Mouse (Mus musculus) adrenal gland, postnatal 14 days (tissue): ENCODE data around the gene Pid1. TPM values are rescaled to one million over a fixed set of nuclear protein-coding genes. Genes with fewer than 3 reads are reported as not detected.
A peak's percentile ranks its signal among the peaks of the same experiment; 100 is the strongest.

Experiments
- DNase-seq: peaks from one replicate; pipeline ENCODE4 v3.0.0; 2021; ENCODE audit warnings: mixed read lengths
- total RNA-seq: library from RNA; stranded (reverse); gene quantifications from 2 replicates; pipeline ENCODE4 v1.2.3, GENCODE M21; 2021

The Pid1 gene
- total RNA-seq, 1 experiment from 2014 or later, result 32.1 TPM

DNA sequence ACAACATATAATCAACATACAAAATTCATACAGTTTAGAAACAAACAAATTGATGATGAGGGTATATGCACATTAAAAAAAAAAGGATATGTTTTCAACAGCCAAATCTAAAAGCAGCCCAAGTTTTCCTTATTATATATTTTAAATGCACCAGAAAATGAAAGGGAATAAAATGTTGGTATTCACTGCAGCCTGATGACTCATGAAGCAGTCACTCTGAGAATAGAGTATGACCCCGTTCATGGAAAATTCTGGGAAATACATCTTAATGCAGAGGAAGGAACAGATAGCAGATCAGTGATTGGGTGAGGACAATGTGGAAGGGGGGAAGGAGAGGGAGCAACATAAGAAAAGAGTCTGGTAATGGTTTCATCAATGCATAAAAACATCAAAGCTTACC lies 186.3 kb downstream of the Pid1 start:
- DNase-seq, result no peak

DNA sequence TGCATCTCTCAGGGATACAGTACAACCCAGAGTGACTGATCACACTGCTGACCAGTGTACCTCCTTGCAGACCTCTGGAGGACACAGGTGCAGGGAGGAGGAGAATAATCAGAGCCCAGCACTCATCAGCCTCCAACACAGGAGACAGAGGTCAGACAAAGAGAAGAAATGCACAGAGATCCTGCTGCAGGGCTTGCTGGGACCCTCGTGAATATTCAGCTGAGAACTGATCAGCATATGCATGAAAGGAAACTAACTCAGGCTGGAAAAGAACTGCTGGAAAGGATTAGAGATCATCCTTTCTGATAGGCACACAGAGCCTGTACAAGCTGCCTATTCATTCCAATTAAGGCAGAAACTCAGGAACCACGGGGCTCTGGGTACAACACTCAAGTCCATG lies 186.9 kb downstream of the Pid1 start:
- no peak for DNase-seq

DNA sequence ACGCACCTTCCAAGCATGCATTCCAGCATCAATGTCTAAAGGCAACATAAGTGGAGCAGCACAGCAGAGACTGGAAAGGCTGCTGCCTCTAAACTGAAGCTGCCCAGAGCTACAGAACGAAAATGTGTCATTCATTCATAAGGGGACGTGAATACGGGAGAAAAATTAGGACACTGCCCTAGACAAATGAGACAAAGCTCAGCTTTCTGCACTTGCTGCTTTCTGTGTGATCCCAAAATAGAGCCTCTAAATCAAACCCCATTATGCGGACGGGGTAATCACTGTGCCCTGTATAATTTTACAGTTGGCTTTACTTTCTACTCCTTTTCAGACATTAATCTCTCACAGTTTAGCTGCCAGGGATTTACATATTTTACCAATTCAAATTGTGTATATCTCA lies 191.0 kb downstream of the Pid1 start:
- DNase-seq, result no peak

DNA sequence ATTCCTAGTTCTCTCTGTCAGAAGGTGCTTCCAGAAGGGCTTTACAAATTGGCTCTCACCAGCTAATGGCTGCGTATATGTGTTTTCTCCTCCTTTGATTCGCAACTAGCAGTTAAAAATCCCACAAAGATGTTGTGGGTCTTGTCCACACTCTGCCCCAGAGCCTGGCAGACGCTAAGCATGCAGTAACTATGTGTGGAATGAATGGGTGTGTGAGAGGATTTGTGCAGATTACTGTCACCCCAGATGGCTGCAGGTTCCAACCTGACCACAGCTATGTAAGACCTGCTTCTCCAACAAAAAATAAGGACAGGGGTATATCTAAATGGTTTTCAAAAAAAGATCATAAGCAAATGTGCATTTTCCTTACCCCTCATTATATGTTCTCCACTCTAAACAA lies 206.2 kb downstream of the Pid1 start:
- DNase-seq, result no peak

DNA sequence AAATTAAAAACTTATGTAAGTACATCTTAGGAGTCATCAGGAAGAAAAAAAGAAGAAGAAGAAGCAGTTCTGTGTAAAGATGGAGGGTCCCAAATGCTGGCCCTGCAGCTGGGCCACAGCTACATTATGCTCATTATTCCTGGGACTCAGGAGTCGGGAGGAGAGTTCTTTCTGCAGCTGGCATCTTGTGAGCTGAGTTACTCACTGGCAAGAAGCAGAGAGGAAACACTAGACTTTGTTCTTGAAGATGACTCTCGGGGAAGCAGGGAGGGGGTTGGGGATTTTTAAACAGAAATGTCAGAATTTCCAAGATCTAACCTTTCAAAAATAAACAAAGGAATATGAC lies 208.4 kb downstream of the Pid1 start:
- no peak for DNase-seq

DNA sequence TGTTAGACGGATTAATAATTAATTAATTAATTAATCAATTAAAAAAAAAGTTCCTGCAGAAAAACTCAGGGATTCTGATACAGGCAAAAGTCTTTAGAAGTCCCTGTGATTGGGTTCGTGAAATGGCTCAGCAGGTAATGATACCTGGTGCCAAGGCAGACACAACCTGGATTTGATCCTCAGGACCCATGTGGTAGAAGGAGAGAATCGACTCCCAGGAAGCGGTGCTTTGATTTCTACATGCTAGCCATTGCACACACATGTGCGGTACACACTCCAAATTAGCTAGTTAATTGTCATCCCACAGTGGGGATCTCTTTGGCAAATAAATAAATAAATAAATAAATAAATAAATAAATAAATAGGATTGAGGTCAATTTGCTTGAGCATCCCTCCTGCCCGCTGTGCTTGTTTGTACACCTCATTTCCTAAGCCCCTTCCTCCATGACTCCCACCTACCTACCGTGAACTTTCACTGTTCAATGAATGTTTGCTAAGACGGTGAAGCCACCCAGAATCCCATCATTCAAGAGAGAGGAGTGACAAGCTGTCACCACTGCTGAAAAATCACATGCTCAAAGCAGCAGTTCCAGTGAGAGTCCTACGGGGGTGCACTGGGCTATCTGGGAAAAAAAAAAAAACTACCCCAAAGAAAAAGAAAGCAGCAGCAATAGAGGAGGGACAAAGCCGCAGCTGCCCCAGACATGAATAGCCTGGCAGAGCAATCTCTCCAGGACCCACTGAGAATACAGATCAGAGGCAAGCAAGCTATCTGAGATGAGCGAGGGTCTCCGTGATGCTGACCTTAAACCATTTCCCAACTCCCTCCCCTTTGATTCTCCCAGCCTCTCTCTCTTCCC lies 209.0 kb downstream of the Pid1 start:
- no peak for DNase-seq

DNA sequence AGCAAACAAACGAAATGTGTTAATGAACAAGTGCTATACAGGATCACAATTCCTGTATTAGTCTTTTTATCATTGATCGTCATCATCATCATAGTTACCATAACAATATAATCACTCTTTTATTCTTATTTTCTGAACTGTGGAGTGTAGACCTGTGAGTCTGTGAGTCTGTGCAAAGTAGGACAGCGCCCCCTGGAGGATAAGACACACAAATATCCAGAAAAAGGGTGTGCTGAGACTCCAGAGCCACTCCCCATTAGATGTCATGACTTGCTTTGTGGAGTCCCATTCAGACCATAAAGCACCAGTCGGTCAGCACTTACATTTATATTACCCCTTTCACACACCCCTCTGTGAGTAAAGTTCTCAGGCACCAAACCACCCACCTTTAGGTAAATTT lies 210.0 kb downstream of the Pid1 start:
- peak; percentile 66 for DNase-seq

DNA sequence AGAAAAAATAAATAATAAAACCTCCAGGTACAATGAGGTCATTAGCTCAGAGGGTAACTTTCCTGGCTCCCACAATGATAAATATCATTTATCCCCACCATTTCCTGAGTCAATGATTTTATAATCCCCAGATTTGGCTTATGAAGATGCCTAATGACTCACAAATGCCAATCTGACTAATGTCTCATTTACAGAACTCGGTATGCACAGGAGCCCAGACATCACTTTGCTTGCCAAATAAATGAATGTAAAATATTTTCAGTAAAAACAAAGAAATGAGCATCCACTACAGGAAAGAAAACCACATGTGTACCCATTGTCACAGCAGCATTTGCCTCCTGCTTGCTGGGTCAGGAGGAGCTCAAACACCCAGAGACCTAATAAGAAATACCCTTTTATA lies 222.4 kb downstream of the Pid1 start:
- DNase-seq, result no peak

DNA sequence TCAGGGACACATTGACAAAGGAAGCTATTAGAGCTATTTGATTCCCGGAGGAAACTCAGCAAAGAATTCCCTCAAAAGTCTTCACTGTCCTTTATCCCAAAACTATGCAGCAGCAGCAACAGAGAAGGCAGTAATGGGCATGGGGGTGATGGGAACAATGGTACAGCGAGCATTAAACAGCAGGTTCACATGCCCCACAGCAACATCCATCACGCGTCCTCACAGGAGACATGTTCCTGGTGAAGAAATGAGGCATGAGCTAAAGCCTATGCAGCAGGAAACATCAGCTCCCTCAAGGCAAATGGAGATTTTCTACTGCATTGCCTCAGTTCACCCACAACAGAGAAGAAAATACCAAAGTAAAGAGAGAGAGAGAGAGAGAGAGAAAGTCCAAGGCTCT lies 231.5 kb downstream of the Pid1 start:
- no peak for DNase-seq

DNA sequence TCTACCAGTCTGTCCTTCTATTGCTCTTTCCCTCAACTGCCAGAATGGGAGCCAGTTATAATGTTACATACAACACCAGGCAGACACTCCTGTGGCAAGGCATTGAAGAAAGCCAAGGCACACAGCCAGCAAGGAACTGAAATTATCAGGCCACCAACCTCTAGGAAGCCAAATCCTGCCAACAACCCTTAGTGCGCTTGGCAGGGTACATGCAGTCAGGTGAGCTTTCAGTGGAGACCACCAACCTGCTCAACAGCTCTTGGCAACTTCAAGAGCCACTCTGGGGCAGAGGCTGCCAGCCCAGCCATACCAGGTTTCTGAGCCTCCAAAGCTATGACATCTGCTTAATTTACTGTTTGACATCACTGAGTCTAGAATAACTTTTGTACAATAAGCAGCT lies 232.2 kb downstream of the Pid1 start:
- no peak for DNase-seq

DNA sequence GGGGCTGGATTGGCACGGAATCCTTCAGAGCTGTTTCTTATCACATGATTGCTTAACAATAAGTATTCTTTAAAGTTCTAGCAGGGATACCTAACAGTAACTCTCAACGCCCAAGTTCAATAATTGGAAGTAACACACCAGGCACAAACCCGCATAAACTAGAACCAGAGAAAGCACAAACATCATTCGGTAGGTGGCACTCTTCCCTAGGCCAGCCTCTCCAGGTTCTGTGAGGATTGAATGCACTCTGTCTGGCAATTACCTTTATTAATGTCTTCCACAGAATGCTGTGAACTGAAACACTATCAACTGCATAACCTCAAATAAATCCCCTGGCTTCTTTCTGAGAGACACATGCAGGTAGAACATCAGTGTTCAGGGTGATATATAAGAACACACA lies 235.5 kb downstream of the Pid1 start:
- DNase-seq, result peak; percentile 32

DNA sequence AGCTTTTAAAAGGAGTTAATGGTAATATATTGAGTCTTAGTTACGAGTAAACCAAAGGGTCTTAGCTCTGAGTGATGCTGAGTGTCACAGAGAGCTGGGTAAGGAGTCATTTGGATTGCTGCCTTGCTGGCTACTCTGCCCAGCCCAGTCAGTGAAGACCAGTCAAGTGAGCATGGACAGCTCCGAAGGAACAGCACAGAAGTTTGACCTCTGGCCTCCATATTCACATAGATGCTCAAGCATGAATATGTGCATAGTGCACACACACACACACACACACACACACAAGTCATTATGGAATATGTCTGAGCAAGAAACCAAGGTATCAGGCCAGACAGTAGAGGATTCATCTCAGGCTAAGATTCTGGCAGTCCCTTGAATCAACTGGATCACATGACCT lies 244.7 kb downstream of the Pid1 start:
- no peak for DNase-seq

DNA sequence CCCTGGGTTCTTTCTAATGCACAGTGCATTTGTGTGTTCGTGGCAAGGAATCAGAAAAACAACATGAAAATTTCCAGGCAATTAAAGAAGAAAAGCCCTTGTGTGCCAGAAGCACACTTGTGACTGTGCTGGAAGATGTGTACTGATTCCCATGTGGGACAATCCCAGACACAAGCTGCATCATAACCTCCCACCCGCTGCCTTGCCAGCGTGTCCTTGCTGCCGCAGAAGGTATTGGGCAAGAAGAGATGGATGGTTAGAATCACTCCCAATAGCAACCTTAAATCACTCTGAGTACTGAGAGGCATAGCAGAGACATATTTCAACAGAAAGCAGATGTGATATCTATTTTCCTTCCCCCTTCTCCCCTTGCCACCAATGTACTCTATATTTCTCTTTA lies 257.2 kb downstream of the Pid1 start:
- peak; percentile 61 for DNase-seq

DNA sequence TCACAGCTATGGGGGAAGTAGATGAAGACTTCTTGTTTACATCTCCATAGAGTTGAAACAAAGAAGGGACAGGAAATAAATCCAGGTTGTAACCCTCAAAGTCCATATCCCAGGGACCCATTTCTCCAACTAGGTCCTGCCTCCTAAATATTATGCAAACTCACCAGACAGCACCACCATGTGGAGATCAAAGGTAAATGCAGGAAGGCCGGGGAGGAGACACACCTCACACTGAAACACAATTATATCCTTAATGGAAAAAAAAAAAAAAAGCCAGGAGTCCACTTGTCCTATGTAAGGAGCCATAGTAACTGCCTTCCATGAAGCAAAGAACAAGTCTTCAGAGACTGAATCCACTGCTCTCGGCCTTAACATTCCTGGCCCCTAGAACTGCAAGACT lies 261.9 kb downstream of the Pid1 start:
- peak; percentile 33 for DNase-seq

DNA sequence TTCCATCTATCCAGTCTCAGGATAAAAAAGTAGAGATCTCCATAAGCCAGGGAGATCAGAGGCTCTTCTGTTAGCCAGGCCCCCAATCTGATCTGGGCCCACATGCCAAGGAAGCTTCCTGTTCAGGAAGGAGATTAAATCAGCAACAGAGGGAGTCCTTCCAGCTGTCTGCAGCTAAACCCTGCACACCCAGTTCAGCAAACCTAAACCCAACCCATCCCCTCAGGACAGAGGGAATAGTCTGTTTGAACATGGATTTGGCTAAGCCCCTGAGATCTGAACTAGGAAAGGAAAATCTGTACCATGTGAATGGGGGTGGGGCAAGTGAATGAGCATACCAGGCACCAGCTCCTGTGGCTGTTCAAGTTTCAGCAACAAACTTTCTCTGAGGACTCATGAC lies 266.6 kb downstream of the Pid1 start:
- no peak for DNase-seq

DNA sequence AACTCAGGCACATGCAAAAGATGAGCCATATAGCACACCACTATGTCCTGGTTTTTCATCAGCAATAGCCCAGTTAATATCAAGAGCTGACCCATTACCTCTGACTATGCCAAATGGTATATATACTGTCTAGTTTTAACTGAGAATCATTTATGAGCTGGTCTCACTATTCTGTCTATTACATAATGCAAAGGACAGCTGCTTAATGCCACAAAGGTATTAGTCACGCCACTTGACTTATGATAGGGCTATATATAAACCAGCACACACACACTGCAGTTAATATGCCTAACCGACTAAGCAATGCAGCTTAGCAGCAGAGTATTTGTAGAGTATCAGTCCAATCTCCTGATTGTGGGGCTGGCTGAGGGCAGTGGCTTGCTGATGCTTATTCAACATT lies 270.7 kb downstream of the Pid1 start:
- DNase-seq, result no peak

DNA sequence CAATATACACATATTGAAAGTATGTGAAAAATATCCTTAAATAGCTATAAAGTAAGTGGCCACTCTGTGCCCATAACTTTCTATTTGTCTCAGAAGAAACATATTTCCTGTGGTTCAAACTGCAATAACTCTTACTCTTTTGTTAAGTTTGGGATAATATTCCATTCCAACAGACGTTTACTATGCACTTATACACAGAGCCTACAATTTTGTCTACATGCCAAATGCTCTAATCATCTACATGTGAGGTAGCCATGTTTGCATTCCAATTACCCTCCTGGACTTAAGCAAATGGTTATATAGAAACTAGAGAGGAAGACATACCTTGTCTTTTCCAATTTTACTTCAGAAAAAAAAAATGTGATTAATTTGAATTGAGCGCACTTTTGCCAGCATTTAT lies 274.3 kb downstream of the Pid1 start:
- no peak for DNase-seq

DNA sequence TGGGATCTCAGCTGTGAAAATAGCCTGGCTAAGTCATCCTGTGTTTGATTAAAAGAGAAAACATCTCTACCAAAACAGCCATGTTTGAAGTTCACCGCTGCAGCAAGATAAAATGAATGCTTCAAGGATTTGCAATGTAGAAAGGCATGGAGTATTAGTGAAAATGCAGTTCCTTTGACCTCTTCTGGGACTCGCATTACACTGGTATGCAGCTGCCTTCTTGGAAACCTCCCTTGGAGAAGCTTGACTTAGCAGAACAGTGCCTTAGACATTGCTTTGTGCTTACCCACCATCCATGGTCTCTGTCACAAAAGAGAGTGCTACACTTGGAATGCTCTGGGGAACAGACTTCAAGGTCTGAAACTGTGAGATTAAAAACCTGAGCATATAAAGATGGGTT lies 276.0 kb downstream of the Pid1 start:
- DNase-seq, result no peak

DNA sequence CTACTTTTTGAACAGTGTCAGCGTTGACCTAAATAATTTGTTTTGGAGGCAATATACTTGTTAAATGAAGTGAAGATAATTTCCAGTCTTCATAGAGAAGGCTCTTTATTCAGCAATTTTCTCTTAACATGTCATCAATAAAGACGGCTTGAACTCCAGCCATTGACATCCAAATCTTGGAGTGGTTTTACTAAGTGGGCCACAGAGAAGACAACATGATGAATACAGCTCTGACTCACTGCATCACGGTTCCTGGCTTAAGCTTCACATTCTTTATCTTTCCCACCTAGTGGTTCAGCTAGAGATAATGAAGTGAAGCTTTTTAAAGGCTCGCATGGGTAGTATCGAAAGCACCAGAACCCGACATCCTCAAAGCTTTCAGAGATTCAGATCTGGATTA lies 276.7 kb downstream of the Pid1 start:
- no peak for DNase-seq

DNA sequence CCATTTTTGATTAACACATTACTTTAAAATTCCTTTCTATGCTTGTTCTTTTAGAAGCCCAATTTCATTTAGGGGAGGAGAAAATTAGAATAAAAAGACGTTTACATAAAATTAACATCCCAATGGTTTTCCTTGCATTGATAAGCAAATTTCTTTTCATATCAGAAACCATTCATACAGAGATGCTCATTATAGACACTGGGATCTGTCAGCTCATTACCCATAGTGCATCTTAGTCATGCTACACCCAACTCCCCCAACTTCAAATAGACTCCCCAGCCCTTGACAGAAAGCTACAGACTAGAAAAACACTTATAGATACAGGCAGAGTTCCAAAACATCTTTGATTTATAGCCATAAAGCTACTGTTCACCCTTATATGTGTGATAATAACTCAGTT lies 277.5 kb downstream of the Pid1 start:
- no peak for DNase-seq

DNA sequence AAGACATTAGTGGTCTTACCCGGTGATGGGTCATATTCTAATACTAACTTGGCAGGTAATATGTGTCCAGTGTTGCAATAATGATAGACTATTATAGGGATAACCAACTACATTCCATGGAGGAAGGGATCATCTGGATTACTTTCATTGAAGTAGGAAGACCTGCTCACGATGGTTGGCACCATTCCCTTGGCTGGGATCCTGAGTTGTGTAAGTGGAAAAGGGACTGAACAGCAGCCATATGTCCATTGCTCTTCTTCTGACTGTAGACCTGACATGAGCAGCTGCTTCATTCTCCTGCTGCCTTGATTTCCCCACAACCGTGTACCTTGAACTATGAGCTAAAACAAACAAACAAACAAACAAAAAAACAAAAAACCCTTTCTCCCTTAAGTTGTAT lies 278.6 kb downstream of the Pid1 start:
- DNase-seq, result no peak

DNA sequence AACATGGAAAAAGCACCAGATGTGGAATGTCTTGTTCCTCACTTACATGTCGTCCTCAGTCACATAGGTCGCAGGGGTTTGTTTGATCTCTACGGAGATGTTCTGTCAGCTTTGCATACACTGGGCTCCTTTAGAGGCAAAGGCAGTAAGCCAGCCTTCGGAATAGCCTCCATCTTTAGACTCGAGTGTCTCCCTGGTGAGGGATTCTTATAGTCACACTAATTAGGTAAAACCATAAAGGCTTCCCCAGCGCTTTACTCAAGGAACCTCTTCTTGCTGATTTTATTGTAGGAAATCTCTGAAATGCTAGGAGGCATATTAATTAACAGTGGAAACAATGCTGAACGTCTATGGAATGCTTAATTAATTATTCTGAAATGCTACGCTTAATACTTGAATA lies 284.4 kb downstream of the Pid1 start:
- DNase-seq, result no peak

DNA sequence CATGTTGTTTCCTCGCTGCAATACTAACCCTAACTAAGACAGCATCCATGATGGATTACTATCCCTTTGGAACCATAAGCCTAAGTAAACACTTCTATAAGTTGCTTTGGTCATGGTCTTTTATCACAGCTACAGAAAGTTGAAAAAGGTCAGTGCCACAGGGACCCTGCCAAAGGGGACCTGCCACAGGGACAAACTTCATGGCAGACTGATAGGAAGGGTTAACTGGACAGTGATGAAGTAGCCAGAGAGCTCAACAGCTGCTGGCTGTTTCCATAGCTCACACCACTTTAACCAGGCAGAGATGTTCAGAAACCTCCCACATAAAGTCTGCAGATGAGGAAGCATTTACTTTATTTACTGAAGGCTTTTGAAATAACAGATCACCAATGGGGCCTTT lies 287.0 kb downstream of the Pid1 start:
- no peak for DNase-seq

DNA sequence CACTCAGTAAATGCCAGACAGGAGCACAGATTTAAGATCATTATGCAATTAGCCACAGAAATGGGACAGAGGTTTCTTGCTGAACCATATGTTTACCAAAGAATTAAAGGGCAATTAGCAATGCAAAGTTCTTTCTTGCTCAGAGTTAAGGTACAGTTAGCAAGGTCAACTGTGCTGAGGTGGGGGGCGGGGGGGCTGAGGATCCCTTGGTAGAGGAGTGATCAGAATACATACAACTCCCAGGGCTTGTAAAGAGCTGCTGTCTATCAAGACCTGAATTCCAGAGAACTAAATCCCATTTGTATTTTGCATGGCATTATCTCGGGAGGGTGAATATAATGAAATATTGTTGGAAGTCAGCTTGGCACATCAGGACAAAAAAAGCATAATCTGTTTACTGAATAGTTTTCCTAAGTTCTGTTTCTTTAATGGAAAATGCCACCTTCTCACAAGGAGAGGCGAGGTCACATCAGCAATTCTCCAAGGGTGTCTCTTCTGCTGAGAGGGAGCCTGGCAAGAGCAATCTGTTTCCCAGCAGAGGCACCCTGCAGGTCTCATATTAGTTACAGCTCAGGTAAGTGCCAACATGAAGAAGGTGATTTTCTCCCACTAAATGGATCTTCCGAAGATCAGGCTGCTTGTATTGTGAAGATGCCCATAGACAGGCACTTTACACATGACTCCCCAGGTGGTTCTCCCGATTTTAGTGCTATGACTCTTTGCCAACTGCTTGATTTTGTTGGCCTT lies 306.9 kb downstream of the Pid1 start:
- no peak for DNase-seq
